Mouse (Mus musculus): Measurements from ENCODE around the gene Nab2. TPM values are rescaled to one million over a fixed set of nuclear protein-coding genes. Genes with fewer than 3 reads are reported as not detected.
A peak's percentile ranks its signal among the peaks of the same experiment; 100 is the strongest.

The Nab2 gene
- polyA plus RNA-seq (2014; fragmentation: Nextera tagmentation; extraction: Ambion mirVana), result 2.3 and 2.6 TPM in 2 replicates

- Histone ChIP-seq H3K36me3 (replicated peaks; ENCODE audit: control insufficient read depth, insufficient read depth) (no peaks in the 10 kb centered on the region), H3K27ac (peak within 1 kb of the TSS; percentile 73), H3K4me2 (replicated peaks) (peak within 1 kb of the TSS; percentile 65), H3K9ac (peak within 1 kb of the TSS; percentile 38), H3K4me3 (replicated peaks; ENCODE audit: low read length) (peak within 1 kb of the TSS; percentile 40), H3K9me3 (ENCODE audit: control insufficient read depth, low read length) (no peaks in the 10 kb centered on the region), H3K27me3 (ENCODE audit: control insufficient read depth, insufficient read depth, low read length) (peaks cover 60% of the 10 kb centered on the region), H3K4me1 (replicated peaks; ENCODE audit: control insufficient read depth, insufficient read depth, low read length) (peaks cover 22% of the 10 kb centered on the region)
- ATAC-seq (ENCODE audit: low FRiP score) (no peak; the same call in 1 of the 2 replicates), DNase-seq (ENCODE audit: low spot score) (peak; percentile 36)
- WGBS, result 3% methylated on average over 40 of the region's 40 CpGs
Measured at GRCm38 (mm10) chr10:127668093-127669050, at the start of gene Nab2. Gene Nab2 (minus strand): TSS chr10:127668568.

DNA sequence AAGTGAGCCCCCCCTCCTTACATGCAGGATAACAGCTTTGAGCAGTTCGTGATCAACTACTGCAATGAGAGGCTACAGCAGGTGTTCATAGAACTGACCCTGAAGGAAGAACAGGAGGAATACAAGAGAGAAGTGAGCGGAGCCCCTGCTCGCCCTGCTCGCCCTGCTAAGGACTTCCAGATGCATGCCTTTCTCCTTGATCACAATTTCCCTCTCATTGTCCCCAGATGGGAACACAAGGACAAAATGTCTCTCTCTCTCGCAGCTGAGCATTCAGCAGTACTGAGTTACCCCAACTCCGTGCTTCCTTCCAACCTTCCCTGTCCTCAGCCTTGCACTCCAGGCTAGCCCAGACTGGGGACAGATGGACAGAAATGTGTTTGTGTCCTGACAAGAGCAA lies 44.4 kb upstream of the Nab2 start:
- Histone ChIP-seq H3K4me3 (replicated peaks; ENCODE audit: low read length) (no peak overlapping the region), H3K9ac (no peak overlapping the region)
- WGBS, result 76% methylated on average over 6 of the region's 6 CpGs

GRCm38 (mm10) chr10:127710331-127710730 lies 42.0 kb upstream of the Nab2 start:
- H3K9ac ChIP-seq, result no peak overlapping the region
- no peak overlapping the region for H3K4me2 ChIP-seq (replicated peaks)
- H3K27me3 ChIP-seq (ENCODE audit: control insufficient read depth, insufficient read depth, low read length), result no peaks in the 10 kb centered on the region
- no peaks in the 10 kb centered on the region for H3K4me1 ChIP-seq (replicated peaks; ENCODE audit: control insufficient read depth, insufficient read depth, low read length)
- H3K27ac ChIP-seq, result no peak overlapping the region
- no peak for ATAC-seq (ENCODE audit: low FRiP score)
- no peak for DNase-seq (ENCODE audit: low spot score)
- WGBS, result 88% methylated on average over 13 of the region's 13 CpGs
- no peaks in the 10 kb centered on the region for H3K9me3 ChIP-seq (ENCODE audit: control insufficient read depth, low read length)
- H3K36me3 ChIP-seq (replicated peaks; ENCODE audit: control insufficient read depth, insufficient read depth), result no peaks in the 10 kb centered on the region
- no peak overlapping the region for H3K4me3 ChIP-seq (replicated peaks; ENCODE audit: low read length)

More for the DNA sequence above, 44.4 kb upstream of the Nab2 start:
- DNase-seq (ENCODE audit: low spot score), result no peak
- H3K27ac ChIP-seq, result no peak overlapping the region
- no peaks in the 10 kb centered on the region for H3K36me3 ChIP-seq (replicated peaks; ENCODE audit: control insufficient read depth, insufficient read depth)
- no peaks in the 10 kb centered on the region for H3K9me3 ChIP-seq (ENCODE audit: control insufficient read depth, low read length)
- H3K27me3 ChIP-seq (ENCODE audit: control insufficient read depth, insufficient read depth, low read length), result no peaks in the 10 kb centered on the region
- no peak overlapping the region for H3K4me2 ChIP-seq (replicated peaks)
- ATAC-seq (ENCODE audit: low FRiP score), result no peak
- H3K4me1 ChIP-seq (replicated peaks; ENCODE audit: control insufficient read depth, insufficient read depth, low read length), result no peaks in the 10 kb centered on the region

- Histone ChIP-seq H3K27ac (no peak overlapping the region), H3K4me3 (replicated peaks; ENCODE audit: low read length) (no peak overlapping the region)
Measured at GRCm38 (mm10) chr10:127708850-127709370, 40.5 kb upstream of the Nab2 start.

DNA sequence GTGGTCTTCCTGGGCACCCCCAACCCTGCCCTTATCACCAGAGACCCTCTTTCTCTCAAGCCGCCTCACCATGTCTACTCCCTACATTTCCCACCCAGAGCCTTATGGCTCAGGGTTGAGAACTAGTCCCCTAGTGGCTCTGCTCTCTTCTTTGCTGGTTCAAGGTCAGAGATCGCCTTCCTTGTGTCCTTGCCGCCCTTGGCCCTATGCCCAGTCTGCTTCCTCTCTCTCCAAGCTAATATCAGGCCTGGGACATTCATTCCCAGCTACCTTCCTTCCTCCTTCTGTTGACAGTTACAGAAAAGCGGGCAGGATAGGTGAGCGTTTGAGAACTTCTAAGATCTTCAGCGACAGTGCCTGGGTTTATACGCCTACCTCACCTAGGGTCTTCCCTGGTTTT lies 39.4 kb upstream of the Nab2 start:
- 92% methylated on average over 7 of the region's 7 CpGs for WGBS
- Histone ChIP-seq H3K4me3 (replicated peaks; ENCODE audit: low read length) (no peak overlapping the region), H3K4me2 (replicated peaks) (no peak overlapping the region), H3K27ac (no peak overlapping the region), H3K9ac (no peak overlapping the region), H3K27me3 (ENCODE audit: control insufficient read depth, insufficient read depth, low read length) (no peaks in the 10 kb centered on the region), H3K9me3 (ENCODE audit: control insufficient read depth, low read length) (no peaks in the 10 kb centered on the region), H3K4me1 (replicated peaks; ENCODE audit: control insufficient read depth, insufficient read depth, low read length) (no peaks in the 10 kb centered on the region), H3K36me3 (replicated peaks; ENCODE audit: control insufficient read depth, insufficient read depth) (no peaks in the 10 kb centered on the region)
- DNase-seq (ENCODE audit: low spot score), result no peak
- no peak for ATAC-seq (ENCODE audit: low FRiP score)

More at GRCm38 (mm10) chr10:127708850-127709370, 40.5 kb upstream of the Nab2 start:
- H3K9me3 ChIP-seq (ENCODE audit: control insufficient read depth, low read length), result no peaks in the 10 kb centered on the region
- DNase-seq (ENCODE audit: low spot score) (no peak), ATAC-seq (ENCODE audit: low FRiP score) (no peak)
- H3K4me2 ChIP-seq (replicated peaks), result no peak overlapping the region
- H3K27me3 ChIP-seq (ENCODE audit: control insufficient read depth, insufficient read depth, low read length), result no peaks in the 10 kb centered on the region
- 87% methylated on average over 3 of the region's 3 CpGs for WGBS
- H3K4me1 ChIP-seq (replicated peaks; ENCODE audit: control insufficient read depth, insufficient read depth, low read length), result no peaks in the 10 kb centered on the region
- H3K36me3 ChIP-seq (replicated peaks; ENCODE audit: control insufficient read depth, insufficient read depth), result no peaks in the 10 kb centered on the region
- H3K9ac ChIP-seq, result no peak overlapping the region

DNA sequence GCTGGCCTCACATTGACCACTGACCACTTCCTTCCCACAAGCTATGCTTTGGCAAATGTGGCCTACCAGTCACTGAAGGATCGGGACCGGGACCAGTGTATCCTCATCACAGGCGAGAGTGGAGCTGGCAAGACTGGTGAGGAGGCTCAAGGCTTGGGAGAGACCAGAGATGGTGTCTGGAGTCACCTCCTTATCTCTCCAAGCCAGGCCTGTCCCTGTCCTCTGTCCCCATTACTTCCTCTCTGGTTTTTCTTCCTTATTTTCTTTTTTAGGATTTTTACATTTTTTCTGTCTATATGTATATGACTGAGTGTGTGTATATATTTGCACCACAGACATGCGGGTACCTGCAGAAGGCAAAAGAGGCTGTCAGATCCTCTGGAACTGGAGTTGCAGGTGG lies 37.4 kb upstream of the Nab2 start:
- Histone ChIP-seq H3K9me3 (ENCODE audit: control insufficient read depth, low read length) (no peaks in the 10 kb centered on the region), H3K4me1 (replicated peaks; ENCODE audit: control insufficient read depth, insufficient read depth, low read length) (no peaks in the 10 kb centered on the region), H3K27me3 (ENCODE audit: control insufficient read depth, insufficient read depth, low read length) (no peaks in the 10 kb centered on the region), H3K4me3 (replicated peaks; ENCODE audit: low read length) (no peak overlapping the region), H3K9ac (no peak overlapping the region), H3K27ac (no peak overlapping the region), H3K36me3 (replicated peaks; ENCODE audit: control insufficient read depth, insufficient read depth) (no peaks in the 10 kb centered on the region), H3K4me2 (replicated peaks) (no peak overlapping the region)
- DNase-seq (ENCODE audit: low spot score) (no peak), ATAC-seq (ENCODE audit: low FRiP score) (no peak)
- WGBS, result 97% methylated on average over 4 of the region's 4 CpGs

- ATAC-seq (ENCODE audit: low FRiP score), result no peak
- no peak within 1 kb of the TSS for H3K4me2 ChIP-seq (replicated peaks)
- no peaks in the 10 kb centered on the region for H3K36me3 ChIP-seq (replicated peaks; ENCODE audit: control insufficient read depth, insufficient read depth)
- H3K4me1 ChIP-seq (replicated peaks; ENCODE audit: control insufficient read depth, insufficient read depth, low read length), result no peaks in the 10 kb centered on the region
- H3K9ac ChIP-seq, result no peak within 1 kb of the TSS
- no peak within 1 kb of the TSS for H3K4me3 ChIP-seq (replicated peaks; ENCODE audit: low read length)
- H3K9me3 ChIP-seq (ENCODE audit: control insufficient read depth, low read length), result no peaks in the 10 kb centered on the region
- H3K27me3 ChIP-seq (ENCODE audit: control insufficient read depth, insufficient read depth, low read length), result no peaks in the 10 kb centered on the region
- DNase-seq (ENCODE audit: low spot score), result no peak
- no peak within 1 kb of the TSS for H3K27ac ChIP-seq
- 78% methylated on average over 2 of the region's 2 CpGs for WGBS
Measured at GRCm38 (mm10) chr10:127704766-127705220, 36.4 kb upstream of the Nab2 start, which contains the start of gene Myo1a. Gene Myo1a (plus strand): TSS chr10:127705170.

DNA sequence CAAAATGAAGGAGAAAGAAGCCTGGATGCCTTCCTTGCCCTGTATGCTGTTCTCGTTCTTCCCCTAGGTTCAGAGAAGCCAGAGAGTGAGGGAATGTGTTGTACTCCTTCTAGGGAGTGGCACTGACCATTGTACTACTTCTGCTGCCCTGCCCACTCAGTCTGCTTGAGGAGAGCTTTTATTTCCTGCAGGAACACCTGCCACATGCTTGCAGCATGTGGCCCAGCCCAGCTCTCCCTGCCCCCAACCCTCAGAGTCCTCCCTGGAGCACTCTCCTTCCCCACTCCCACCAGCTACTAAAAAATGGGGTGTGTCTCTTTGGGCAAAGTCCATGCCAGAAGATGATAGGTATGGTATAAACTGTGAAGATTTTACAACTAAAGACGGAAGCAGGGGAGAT lies 35.9 kb upstream of the Nab2 start:
- Histone ChIP-seq H3K4me2 (replicated peaks) (no peak overlapping the region), H3K27ac (no peak overlapping the region), H3K27me3 (ENCODE audit: control insufficient read depth, insufficient read depth, low read length) (no peaks in the 10 kb centered on the region), H3K4me3 (replicated peaks; ENCODE audit: low read length) (no peak overlapping the region), H3K4me1 (replicated peaks; ENCODE audit: control insufficient read depth, insufficient read depth, low read length) (no peaks in the 10 kb centered on the region), H3K36me3 (replicated peaks; ENCODE audit: control insufficient read depth, insufficient read depth) (no peaks in the 10 kb centered on the region), H3K9ac (no peak overlapping the region), H3K9me3 (ENCODE audit: control insufficient read depth, low read length) (no peaks in the 10 kb centered on the region)
- DNase-seq (ENCODE audit: low spot score), result no peak
- WGBS, result 71% methylated on average over 2 of the region's 2 CpGs
- no peak for ATAC-seq (ENCODE audit: low FRiP score)

DNA sequence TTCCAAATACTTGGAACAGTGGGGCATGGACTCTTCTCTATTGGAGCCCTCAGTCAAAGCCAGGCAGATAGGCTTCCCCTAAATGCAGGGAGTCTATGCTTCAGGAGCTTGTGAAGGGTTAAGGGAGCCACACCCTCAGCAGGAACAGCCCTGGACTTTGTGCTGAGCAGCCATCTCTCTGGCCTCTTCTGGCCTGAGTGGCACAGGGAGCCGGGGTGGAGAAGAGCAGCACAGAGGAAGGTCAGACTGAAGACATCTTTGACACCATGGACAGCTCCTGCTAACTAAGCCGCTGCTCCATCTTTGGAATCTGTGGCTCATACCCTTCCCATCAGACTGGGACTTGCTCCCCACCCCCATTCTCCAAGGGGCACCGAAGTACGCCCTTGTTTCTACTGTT lies 34.9 kb upstream of the Nab2 start:
- WGBS, result 47% methylated on average over 4 of the region's 4 CpGs
- no peaks in the 10 kb centered on the region for H3K4me1 ChIP-seq (replicated peaks; ENCODE audit: control insufficient read depth, insufficient read depth, low read length)

More for the DNA sequence above, 34.9 kb upstream of the Nab2 start:
- ATAC-seq (ENCODE audit: low FRiP score), result no peak
- DNase-seq (ENCODE audit: low spot score), result no peak
- no peaks in the 10 kb centered on the region for H3K9me3 ChIP-seq (ENCODE audit: control insufficient read depth, low read length)
- H3K4me2 ChIP-seq (replicated peaks), result no peak overlapping the region
- no peak overlapping the region for H3K9ac ChIP-seq
- no peak overlapping the region for H3K4me3 ChIP-seq (replicated peaks; ENCODE audit: low read length)
- H3K27me3 ChIP-seq (ENCODE audit: control insufficient read depth, insufficient read depth, low read length), result no peaks in the 10 kb centered on the region
- no peak overlapping the region for H3K27ac ChIP-seq
- no peaks in the 10 kb centered on the region for H3K36me3 ChIP-seq (replicated peaks; ENCODE audit: control insufficient read depth, insufficient read depth)

Measured in hindbrain, embryonic 14.5 days (tissue).